Mouse (Mus musculus): Measurements from ENCODE around the gene Crhr2.

The Crhr2 gene

DNA sequence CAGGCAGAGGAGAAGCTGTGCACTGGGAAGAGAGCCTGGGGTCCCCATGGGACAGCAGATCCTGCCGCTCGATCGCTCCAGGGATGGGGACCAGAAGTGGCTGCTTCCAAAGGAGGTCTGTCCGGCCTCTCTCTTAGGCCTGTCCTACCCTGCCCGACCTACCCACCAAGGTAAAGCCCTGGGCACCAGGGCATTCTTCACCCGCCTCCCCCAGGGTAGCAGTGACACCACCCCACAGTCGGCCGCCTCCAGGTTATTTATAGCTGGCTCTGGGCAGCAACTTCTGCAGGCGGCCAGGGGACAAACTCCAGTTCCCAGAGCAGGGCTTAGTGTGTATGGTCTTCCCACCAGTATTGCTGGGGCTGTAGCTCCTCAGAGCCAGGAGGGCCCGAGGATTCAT, at the start of gene Crhr2:
TSS of gene Crhr2 (minus strand) at position 223 of the 400 bp plus-strand sequence.
- DNase-seq (ENCODE audit: low spot score), result no peak

DNA sequence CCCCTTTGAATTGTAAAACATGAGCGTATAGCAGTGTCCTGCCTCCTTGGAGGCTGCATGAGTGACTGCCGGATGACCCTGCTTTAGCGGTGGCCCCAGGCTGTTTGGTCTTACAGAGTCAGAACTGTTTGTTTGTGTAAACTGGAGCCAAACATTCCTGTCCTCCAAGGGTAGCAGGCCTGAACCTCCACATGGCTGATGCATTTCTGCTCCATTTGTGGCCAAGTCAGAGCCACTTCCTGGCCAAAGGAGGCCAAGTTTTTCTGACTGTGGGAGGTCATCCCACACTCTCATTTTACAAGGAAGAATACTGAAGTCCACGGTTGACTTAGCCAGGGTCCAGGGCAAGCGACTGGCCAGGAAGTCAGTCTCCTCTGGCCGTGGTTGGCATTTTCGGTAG, 46.7 kb upstream of the Crhr2 start:
- DNase-seq (ENCODE audit: low spot score), result no peak

DNA sequence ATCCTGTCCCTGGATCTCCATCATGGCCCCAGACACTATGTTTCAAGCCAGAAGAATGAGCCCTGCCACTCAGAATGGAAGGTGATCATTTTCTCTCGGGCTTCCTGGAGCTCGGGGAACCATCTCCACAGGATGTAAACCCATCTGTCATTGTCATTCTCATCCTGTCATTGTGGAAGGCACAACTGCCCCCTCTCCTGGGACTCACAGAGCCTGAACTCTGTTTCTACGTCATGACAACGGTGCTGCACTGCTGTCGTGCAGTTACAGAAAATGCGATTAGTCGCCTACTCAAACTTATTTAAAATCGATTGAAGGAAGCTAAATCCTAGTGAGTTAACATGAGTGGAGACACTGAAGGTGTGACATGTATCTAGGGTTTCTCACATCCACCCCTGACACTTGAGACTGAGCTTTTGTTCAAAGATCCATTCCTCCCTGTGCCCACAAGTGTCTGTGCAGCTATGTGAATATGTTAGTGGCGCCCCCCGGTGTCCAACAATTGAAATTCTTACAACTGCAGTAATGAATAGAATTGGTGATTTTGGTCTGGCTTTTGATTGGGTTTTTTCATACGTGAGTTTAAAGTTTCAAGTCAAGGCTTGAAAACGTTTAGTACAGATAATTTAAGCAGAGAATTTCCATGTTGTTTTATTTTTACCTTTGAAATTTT, 44.4 kb upstream of the Crhr2 start:
- DNase-seq (ENCODE audit: low spot score), result no peak

DNA sequence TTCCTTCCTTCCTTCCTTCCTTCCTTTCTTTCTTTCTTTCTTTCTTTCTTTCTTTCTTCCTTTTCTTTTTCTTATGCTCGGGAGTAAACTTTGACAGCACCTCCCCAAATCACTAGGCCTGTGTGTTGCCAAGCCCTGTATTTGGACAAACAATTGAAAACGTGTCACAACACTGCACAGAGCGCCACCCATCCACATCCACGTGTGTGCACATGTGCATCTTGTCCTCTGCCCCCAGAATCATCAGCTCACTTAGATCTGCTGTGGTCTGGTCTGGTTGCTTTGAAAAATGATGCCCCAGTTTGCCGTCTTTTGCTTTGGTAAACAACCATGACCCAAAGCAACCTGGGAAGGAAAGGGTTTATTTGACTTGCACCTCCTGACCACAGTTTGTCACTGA, 43.1 kb upstream of the Crhr2 start:
- DNase-seq (ENCODE audit: low spot score), result no peak

DNA sequence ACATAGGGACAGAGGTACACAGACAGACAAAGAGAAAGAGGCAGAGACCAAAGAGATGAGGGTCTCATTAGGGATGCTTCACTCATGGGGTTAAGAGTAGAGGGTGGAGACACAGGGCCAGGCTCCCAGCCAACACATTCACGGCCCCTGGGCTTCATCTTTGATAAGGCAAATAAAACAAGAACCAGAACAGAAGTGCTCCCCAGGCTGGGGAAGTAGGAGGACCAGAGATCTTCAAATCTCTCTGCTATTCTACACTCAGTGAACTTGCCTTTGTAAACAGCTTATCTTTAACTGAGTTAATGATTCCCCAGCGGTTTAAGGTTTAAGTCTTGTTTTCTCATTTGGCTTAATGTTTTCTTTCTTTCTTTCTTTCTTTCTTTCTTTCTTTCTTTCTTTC, 42.6 kb upstream of the Crhr2 start:
- DNase-seq (ENCODE audit: low spot score), result no peak

DNA sequence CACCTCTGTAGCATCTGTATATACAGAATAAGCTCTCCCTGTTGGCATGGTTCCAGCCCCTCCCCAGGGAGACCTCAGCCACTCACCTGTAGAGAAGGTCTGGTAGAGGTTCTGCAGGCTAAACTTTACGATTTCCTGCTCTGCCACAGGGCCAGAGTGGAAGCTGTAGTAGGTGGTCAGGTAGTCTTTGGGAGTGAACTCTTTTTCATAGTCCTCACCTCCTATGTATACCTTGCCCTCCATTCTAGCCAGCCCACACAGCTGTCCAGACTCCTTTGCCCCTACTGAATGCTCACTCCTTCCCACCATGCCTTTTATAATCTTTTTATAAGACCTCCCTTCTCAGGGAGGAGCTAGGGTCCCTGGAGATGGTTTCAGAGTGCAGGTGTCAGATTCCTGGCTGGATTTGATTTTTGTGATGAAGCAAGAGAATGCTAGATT, 41.9 kb upstream of the Crhr2 start, which contains the start of gene Inmt:
TSS of gene Inmt (minus strand) at position 303 of the 441 bp plus-strand sequence.
- DNase-seq (ENCODE audit: low spot score), result no peak

DNA sequence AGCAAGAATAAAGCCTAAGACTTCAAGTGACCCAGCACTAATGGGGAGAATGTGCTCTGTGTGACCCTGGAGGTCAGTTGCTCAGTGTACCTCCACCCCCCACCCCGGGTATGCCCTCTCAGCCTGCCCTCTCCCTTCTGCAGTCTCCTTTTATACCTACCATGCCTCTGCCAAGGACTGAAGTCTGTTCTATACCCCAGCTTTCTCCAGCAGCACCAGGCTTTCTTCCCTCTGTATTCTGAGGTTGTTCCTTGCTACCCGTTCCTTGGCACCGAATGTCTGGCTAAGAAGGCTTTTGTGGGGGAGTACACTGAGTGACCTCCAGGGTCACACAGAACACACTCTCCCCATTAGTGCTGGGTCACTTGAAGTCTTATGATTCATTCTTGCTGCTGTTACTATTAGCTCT, 41.1 kb upstream of the Crhr2 start:
- DNase-seq (ENCODE audit: low spot score), result no peak

DNA sequence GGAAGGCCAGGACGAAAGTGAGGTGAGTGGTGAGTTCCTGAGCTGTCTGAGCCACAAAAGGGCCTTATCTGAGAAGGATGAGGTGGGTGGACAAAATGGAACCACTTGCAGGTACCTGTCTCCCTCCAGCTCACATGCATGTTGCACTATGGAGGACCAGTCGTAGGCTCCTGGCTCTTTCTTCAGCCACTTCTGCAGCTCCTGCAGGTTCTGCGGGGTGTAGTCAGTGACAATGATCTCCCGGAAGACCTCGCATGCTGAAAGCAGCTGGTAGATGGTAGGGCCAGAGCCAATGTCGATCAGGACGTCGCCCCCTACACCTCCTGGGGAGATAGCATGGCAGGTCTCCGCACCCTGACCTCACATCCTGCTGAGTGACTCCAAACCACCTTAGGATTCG, 40.4 kb upstream of the Crhr2 start:
- DNase-seq (ENCODE audit: low spot score), result no peak

DNA sequence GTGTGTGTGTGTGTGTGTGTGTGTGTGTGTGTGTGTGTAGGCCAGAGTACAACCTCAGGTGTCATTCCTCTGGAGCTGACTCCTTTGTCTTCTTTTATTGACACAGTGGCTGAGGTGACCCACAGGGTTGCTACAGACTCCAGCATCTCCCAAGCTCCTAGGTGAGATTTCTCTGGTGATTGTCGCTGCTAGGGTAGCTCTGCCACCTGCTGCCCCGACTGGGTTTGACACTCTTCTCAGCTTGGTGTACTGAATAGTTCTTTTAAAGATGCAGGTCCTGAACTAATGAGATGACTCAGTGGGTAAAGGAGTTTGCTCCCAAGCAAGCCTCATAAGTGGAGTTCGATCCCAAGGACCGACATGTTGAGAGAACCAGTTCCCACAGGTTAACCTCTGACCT, 38.8 kb upstream of the Crhr2 start:
- no peak for DNase-seq (ENCODE audit: low spot score)

DNA sequence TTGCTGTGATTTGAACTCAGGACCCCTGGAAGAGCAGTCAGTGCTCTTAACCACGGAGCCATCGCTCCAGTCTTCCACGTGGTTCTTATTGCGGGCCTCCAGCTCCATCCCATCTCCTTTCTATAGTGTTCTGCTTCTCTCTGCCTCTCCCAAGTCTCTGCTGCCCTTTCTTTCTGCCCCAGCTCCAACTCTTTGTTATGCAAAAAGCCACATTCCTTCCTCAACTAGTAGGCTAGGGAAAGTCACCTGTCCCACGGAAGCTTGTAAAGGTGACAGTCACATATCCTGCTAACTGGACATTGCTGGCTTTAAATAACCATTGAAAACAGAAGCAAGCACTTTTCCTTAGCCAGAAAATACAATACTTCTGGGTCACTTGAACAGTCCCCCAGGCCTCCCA, 37.0 kb upstream of the Crhr2 start:
- no peak for DNase-seq (ENCODE audit: low spot score)

DNA sequence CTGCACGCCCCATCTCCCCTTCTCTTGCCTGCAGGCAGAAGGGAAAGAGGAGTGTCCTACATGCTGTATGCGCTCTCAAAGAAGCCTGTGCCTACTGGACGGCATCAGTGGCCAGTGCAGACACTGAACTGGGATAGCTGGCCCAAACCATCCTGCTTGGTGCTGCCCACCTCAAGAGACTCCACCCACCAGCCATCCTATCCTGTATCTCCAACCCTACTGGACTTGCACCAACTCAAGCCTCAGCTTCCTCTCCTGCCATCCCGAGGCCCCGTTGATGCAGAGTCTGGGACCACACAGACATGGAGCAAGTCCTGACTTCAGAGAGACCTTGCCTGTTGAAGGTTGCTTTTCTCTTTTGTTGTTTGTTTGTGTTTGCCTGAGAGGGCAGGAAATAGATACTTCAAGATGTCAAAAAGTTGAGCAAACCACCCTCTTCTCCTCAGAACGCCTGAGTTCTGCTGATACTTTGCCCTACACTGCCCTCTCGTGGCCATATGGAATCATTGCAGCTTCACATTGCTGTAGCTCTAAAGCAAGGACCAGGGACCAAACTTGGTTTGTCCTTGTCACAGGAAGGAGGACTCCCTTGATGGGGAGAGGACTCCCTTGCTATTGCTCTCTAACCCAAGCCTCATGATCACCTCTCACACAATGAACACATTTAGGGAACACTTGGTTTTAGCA, 34.1 kb upstream of the Crhr2 start:
- DNase-seq (ENCODE audit: low spot score), result peak; percentile 74

DNA sequence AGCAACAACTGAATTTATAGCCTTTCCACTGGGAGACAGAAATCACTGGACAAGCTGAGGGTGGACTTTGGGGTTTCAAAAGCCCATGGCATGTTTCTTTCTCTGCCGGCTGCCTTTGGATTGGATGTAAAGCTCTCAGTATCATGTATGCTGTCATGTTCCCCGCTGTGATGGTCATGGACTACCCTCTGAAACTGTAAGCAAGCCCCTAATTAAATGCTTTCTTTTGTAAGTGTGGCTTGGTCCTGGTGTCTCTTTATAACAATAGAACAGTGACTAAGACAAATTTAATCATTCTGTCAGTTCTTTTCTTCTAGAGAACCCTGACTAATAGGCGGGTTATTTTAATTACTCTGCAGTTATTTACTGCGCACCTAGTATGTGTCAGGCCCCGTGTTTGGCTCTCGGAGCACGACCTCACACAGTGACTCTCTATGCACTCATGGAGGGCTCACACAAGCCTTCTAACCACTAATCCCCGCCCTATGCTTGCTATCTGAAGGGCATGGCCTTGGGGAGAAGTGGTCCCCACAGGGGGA, 30.3 kb upstream of the Crhr2 start:
- no peak for DNase-seq (ENCODE audit: low spot score)

DNA sequence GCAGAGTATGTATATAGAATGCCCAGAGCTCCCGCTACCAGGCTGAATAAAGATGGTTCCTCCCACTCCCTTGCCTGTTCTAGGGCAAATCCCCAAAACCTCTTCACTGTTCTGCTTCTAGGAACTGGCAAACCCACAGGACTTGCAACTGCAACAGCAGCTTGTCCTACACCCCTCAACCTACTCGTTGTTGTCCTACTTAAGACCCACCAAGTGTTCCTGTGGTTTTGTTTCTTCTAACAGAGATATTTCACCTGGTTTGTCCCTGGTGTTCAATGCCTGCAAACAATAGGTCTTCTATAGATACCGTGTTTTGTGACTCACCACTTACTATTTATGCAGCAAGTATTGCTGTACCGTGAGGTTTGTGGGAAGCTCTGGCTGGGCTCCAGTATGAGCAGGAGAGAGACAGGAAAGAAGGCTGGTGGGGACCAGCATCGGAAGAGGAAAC, 28.5 kb upstream of the Crhr2 start:
- peak; percentile 65 for DNase-seq (ENCODE audit: low spot score)

DNA sequence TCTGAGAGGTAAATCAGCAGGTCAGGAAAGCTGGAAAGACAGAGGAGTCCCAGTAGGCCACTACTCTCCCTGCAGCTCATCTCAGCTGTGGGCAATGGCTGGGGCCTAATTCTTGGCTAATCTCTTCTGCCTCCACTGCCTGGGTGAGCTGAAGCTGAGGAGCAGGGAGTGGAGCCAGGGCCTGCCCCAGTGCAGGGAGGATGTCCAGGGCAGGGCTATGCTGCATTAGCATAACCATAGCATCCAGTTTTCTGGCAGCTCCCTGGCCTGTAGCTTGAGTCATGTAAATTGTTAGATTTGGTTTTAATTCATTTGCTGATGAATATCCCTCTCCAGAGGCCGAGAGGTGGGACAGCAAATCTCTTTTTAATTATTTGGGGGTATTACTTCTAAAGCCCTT, 26.4 kb upstream of the Crhr2 start:
- no peak for DNase-seq (ENCODE audit: low spot score)

DNA sequence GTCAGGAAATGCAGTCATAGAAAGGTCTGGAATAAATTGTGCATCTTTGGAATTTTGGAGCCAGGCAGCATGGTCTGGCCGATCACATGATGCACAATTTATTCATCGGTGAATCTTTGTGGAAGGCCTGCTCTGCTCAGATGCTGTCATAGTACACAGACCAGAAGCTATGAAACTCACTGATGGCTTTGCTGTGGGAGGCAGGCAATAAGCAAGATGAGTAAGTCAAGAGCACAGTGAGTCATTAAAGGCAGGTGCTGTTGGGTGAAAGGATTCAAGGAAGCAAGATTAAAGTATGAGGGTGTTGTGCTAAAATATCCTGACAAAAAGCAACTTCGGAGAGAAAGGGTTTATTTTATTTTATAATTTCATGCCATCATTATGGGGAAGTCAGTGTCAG, 19.4 kb upstream of the Crhr2 start:
- DNase-seq (ENCODE audit: low spot score), result no peak

DNA sequence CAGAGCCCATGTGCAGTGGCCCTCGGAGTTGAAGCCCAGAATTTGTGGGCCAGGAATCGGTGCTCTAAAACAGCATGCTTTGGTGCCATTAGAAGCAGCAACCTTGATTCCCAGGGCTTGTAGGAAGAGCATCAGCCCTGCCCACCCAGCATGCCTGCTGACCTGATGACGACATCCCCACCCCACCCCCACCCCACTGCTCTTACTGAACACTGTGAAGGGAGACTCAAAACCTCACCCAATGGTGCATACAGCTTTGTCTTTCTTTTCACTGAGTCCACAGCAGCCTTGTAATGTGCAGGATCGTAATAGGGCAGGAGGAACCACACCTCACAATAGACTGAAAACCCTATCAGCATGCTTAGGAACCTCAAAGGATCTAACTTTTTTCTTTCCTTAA, 13.3 kb upstream of the Crhr2 start:
- DNase-seq (ENCODE audit: low spot score), result no peak

DNA sequence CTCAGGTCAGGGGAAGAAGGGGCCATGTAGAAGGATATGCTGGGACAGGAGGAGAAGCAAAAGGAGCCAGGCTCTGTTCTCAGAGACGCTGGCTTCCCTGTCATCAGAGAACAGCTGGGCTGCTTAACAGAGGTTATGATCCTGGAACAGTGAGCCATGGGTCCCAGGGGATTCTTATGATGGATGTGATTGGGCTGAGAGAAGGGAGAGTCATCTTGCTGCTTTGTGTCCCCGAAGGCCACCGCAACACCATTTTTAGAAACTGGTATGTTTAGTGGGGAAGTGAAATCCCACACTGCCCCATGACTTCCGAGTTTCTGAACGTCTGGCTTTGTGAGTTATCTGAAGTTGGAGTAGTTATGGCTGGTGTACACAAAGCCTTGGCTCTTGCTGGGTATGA, 12.5 kb upstream of the Crhr2 start:
- DNase-seq (ENCODE audit: low spot score), result no peak

DNA sequence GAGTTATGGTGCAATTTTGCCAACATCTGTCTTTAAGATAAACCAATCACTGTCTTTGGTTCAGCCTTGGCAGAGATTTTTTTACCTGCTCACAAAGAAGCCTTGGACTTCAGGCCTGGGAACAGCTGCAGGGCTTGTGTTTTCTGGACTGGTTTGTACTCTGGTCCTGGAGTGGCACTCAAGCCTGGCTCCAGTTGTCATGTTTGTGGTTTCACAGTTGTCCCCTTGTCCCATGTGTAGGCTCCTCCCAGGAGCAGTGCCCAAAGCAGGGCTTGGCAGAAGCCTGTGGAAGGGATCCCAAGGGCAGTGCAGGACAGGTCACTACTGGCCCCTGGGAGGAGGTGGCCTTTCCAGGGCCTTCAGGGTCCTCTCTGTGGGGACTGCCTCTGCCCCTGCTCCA, 5.5 kb upstream of the Crhr2 start:
- no peak for DNase-seq (ENCODE audit: low spot score)

DNA sequence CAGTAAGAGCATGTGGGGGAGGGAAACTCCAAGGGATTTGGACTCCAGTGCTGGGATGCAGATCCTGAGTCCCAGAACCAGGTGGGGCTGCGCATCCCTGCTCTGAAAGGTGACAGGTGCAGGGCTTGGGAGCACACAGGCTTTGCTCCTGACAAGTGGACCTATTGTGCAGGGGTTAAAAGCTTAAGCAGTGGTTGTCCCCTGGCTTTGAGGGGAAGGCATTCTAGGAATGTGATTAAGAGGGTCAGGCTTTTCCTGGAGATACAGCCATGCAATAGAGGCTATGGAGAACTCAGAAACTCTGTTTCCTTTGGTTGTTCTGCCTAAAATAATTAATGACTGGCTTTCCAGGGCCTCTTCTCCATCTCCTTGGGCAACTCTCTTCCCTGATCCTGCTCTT, 609 bp upstream of the Crhr2 start:
- DNase-seq (ENCODE audit: low spot score), result no peak

DNA sequence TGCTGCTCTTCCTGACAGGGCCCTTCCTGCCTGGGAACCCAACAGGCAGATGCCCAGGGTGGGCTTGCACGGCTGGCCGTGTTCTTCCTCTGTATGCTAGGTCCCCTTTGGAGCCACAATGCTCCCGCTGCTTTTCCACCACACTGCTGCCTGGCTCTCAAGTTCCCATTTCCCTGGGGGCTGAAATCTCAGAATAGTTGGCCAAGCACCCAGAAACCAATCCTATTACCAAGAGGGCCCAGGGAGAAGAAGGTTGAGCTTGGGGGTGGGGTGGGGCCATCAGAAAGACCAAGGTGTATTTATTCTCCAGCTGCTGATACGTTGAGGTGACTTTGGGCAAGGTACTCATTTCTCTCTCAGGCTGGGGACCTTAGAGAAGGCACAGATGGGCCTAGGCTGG, 1.5 kb downstream of the Crhr2 start:
- DNase-seq (ENCODE audit: low spot score), result no peak

DNA sequence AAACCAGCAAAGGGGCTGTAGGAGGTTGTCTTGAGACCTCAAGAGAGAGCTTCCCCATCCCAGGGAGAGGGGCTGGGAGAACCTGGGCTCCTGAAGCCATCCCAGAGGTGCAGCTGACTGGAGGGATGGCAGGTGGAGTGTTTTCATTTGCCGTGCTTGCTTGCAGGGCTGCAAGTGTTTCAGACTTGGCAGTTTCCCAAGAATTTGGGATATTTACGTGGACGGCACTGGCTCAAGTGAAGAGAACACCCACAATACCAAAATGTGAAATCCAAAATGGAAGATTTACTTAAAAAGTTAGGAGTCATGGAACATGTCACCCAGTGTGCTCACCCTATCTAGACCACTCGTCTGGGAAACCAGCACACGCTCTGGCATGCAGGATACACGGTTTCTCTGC, 2.2 kb downstream of the Crhr2 start:
- no peak for DNase-seq (ENCODE audit: low spot score)

DNA sequence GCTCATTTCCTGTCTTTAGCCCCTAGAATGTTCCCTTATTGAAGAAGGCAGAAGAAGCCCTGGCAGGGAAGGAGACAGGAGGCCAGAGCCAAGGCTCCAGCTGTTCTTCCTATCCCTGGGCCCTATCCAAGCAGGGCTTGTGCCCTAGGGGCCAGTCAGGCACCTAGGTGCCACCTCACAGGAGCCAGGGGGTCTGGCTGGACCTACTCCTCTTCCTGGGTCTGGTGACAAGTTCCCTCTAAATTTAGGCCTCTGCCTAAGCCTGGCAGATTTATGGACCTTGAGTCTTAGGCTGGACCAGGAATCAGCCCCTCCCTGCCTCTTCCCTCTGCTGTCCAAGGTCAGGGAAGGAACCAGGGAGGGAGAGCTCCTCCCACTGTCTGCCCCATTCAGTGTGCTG, 4.4 kb downstream of the Crhr2 start:
- DNase-seq (ENCODE audit: low spot score), result no peak

DNA sequence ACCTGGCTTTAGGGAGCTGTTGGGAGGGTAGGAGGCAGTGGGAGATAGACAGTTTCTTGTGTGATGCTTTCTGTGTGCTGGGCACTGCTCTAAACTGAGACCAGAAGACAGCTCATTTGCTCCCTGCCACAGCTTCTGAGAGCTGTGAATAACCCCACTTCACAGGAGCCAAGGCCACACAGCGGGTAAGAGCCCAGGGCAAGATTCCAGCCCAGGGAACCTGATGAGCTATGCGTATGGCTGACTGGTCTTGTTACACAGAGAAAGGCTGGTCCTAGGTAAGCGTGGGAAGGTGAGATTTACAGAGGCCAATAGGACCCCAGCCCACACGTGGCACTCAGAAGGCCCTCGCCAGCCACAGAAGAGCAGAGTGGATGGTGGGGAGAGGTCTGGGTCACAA, 6.2 kb downstream of the Crhr2 start:
- DNase-seq (ENCODE audit: low spot score), result no peak

DNA sequence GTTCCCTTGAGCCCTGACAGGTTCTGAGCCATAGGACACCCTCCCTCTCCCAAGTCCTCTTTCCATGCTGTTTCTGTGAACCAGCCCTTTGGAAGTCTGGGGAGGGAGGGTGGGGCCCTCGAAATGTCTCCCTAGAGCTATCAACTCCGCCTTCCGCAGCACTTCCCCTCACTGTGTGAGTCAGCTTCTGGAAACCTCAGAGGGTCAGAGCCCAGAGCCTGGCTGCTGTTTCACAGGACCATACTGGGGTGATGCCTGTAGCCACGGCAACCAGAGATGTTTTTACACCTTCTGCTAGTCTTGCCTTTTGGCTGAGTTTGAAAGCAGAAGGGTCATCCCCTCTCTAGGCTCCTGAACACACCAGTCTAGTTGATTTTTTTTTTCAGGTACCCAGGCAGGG, 9.8 kb downstream of the Crhr2 start:
- DNase-seq (ENCODE audit: low spot score), result no peak

Measured in layer of hippocampus, adult 9-10 months (tissue).